Mouse (Mus musculus) brain, embryonic 14.5 days (tissue): ENCODE measurements at regions not wholly inside any gene's neighbourhood (a gene's known extent, or its start where the extent isn't known, plus 50 kb on each side); places are given as distances from the start of the nearest gene placed in this dataset.

Source experiments
- CTCF ChIP-seq: fragments of 200-500 bp; IDR thresholded peaks from 2 replicates; pipeline ENCODE4 v1.5.1; 2012; ENCODE audit warnings: inconsistent platforms, mild to moderate bottlenecking, moderate library complexity, borderline replicate concordance; ENCODE audit not compliant: insufficient read depth, insufficient read length; ENCODE audit errors: extremely low read depth
- POLR2A ChIP-seq: fragments of 200-500 bp; IDR thresholded peaks from 2 replicates; pipeline ENCODE4 v1.6.1; 2012; ENCODE audit warnings: mild to moderate bottlenecking, inconsistent platforms, borderline replicate concordance; ENCODE audit not compliant: poor library complexity, insufficient read depth, insufficient read length, severe bottlenecking; ENCODE audit errors: extremely low read depth

DNA sequence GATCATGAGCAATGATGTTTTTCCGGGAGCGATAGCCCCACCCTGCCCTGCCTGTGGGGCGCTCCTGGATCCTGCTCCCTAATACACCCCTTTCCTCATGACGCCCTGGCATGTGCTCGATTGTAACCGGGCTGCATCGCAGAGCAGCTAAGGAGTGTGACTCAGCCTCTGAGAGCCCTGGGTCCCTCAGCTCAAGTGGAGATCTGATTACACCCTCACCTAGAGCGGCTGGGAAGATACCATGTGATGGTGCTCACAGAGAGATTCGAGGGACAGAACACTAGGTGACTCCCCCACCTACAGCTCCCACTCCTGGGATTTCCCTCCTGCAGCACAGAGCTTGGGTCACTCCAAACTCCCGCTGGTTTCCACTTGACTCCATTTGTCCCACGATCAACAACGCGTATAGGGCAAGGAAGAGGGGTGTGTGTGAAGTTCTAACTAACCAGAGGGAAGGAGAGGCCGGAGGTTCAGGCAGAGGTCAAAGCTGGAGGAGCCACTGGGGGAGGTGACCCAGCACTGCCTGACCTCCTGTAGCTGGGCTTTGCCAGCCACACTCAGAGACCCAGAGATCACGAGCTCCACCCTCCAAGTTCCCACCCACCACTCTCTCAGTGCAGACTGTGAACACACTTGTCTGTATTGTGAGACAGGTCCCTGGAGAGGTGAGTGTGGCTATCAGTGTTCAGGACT lies 173.3 kb upstream of the Igsf21 start:
- no peak for TF ChIP-seq POLR2A
- TF ChIP-seq CTCF = no peak
